In genomic region chr1:54179179-54179578, GRCm38 (mm10) we compare ENCODE assay signal across 15 mouse cellular contexts.
"Had no signal": no experiment of that assay in that cellular context is flagged by ENCODE, and none has a peak within 500 bp of the region (broad histone marks: within the 10 kb centered on the region; RNA-seq: fewer than 3 reads in every experiment).

No protein-coding gene starts in this region.

- H3K36me3 ChIP-seq: neural tube, embryonic 15.5 days; stomach, embryonic 15.5 days had no signal

- H3K27me3 ChIP-seq: neural tube, embryonic 15.5 days; stomach, embryonic 15.5 days had no signal

- H3K4me2 ChIP-seq: neural tube, embryonic 15.5 days; stomach, embryonic 15.5 days had no signal

- H3K4me3 ChIP-seq: neural tube, embryonic 15.5 days; stomach, embryonic 15.5 days had no signal

- H3K27ac ChIP-seq: neural tube, embryonic 15.5 days; stomach, embryonic 15.5 days; stomach, postnatal 0 days had no signal

- DNase-seq: retina, postnatal 1 day; right cerebral cortex, adult 18-20 months; right cerebral cortex, postnatal 14 days; right cerebral cortex, postnatal 25 days; right cerebral cortex, postnatal 4 days; spleen, adult 18-20 months; thymus, adult 18-20 months; thymus, adult 2 months; thymus, postnatal 14 days; thymus, postnatal 25 days; thymus, postnatal 36 days; thymus, postnatal 4 days had no signal

- H3K9ac ChIP-seq: neural tube, embryonic 15.5 days; stomach, embryonic 15.5 days had no signal

- H3K9me3 ChIP-seq: neural tube, embryonic 15.5 days; stomach, embryonic 15.5 days had no signal

- H3K4me1 ChIP-seq: neural tube, embryonic 15.5 days; stomach, embryonic 15.5 days had no signal
